Mouse (Mus musculus) midbrain, embryonic 15.5 days (tissue): Measurements from ENCODE around the gene Stmnd1. TPM values are rescaled to one million over a fixed set of nuclear protein-coding genes. Genes with fewer than 3 reads are reported as not detected.
"Not testable (repeated sequence)": the region's sequence is repeated elsewhere in the genome, so short reads cannot be mapped to it uniquely, and the experiment has no call there.

Experiments
- ATAC-seq: fragments of 200-750 bp; cut with Nextera tagmentation; replicated peaks from 2 replicates; pipeline ENCODE4 v1.8.0; 2017; ENCODE audit warnings: moderate TSS enrichment
- H3K27ac ChIP-seq: fragments of 300-500 bp; sonication (generic); 2 replicates; pipeline ENCODE4 v1.5.1; 2015; ENCODE audit warnings: mild to moderate bottlenecking, inconsistent platforms
- H3K27me3 ChIP-seq: fragments of 300-500 bp; sonication (generic); replicated peaks from 2 replicates; pipeline ENCODE4 v1.6.1; 2015; ENCODE audit warnings: inconsistent platforms
- H3K36me3 ChIP-seq: fragments of 300-500 bp; sonication (generic); replicated peaks from 2 replicates; pipeline ENCODE4 v1.6.1; 2015; ENCODE audit warnings: inconsistent platforms
- H3K4me1 ChIP-seq: fragments of 300-500 bp; sonication (generic); 2 replicates; pipeline ENCODE4 v1.6.1; 2015; ENCODE audit warnings: inconsistent platforms
- H3K4me2 ChIP-seq: fragments of 300-500 bp; sonication (generic); 2 replicates; pipeline ENCODE4 v1.6.1; 2015; ENCODE audit warnings: inconsistent platforms, mild to moderate bottlenecking, moderate library complexity
- H3K4me3 ChIP-seq: fragments of 300-500 bp; sonication (generic); 2 replicates; pipeline ENCODE4 v1.5.1; 2015; ENCODE audit warnings: mild to moderate bottlenecking, inconsistent platforms
- H3K9ac ChIP-seq: fragments of 300-500 bp; sonication (generic); 2 replicates; pipeline ENCODE4 v1.6.1; 2015; ENCODE audit warnings: mild to moderate bottlenecking, inconsistent platforms
- H3K9me3 ChIP-seq: fragments of 300-500 bp; sonication (generic); 2 replicates; pipeline ENCODE4 v1.6.1; 2016; ENCODE audit warnings: inconsistent platforms
- WGBS: fragments of 180-500 bp; shearing (Covaris S2); methylation state at CpG from one replicate; pipeline ENCODE4 v1.1.7; 2015; ENCODE audit warnings: mixed read lengths; 5-methylcytosine and 5-hydroxymethylcytosine counted together
- polyA plus RNA-seq: library from polyadenylated mRNA; unstranded; fragments of >200 nt; fragmentation: Nextera tagmentation; extraction: Ambion mirVana; gene quantifications from 2 replicates; pipeline ENCODE4 v1.2.1, GENCODE M21; 2015

Stmnd1 gene
- polyA plus RNA-seq: not detected in 2 replicates

DNA sequence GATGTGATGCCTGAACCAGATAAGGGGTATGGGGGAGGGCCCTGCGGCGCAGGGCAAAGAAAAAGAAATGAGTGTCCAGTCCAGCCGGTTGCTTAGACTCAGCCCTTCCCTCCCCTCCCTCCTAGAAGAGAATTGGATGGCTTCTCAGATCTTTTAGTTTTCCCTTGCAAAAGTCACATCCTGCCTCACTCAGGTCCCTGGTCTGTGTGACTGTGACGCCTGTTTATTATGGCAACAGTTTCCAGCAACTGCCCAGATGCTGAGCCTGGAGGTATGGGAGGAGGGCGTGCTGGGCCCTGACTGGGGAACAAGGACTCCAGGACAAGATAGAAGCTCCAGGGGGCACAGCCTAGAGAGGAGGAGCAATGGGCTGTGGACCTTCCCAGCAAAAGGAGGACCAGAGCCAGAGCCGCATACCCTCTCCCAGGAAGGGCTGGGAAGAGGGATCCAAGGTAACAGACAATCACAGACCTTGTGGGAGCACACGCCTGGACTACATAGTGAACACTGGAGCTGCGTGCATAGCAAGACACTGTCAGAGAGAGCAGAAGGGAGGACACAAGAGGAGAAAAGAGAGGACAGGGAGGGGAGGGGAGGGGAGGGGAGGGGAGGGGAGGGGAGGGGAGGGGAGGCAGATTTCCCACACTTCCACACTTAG, at the start of gene Stmnd1:
TSS of gene Stmnd1 (plus strand) at position 269 of the 658 bp plus-strand sequence.
- Histone ChIP-seq H3K27me3 (no peaks in the 10 kb centered on the region), H3K27ac (no peak within 1 kb of the TSS), H3K9ac (no peak within 1 kb of the TSS), H3K4me2 (peak within 1 kb of the TSS; percentile 40), H3K4me3 (no peak within 1 kb of the TSS; the same call in 1 of the 2 replicates), H3K4me1 (peaks cover 17% of the 10 kb centered on the region), H3K9me3 (no peaks in the 10 kb centered on the region), H3K36me3 (no peaks in the 10 kb centered on the region)
- WGBS: 16% methylated on average over 7 of the region's 8 CpGs
- no peak for ATAC-seq

DNA sequence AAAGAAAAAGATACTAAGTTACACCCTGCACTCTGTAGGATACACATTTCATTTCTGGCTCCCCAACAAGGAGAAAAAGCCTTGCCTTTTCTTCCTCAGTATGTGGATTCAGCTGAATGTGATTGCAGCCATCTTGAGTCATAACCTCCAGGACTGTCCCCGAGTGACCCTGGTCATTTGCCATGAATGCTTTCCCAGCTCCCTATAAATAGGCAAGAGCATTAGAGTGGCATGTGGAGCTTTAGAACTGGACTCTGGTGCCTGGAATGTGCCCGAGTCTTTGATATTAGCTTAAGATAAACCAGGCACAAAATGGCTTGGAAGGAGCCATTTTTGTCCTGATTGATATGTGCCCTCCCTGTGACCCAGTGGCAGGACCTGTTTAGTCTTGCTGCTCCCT, 46.6 kb upstream of the Stmnd1 start:
- H3K4me2 ChIP-seq: no peak overlapping the region
- H3K9me3 ChIP-seq: no peaks in the 10 kb centered on the region
- 65% methylated on average over 2 of the region's 2 CpGs for WGBS
- H3K9ac ChIP-seq: no peak overlapping the region
- H3K4me3 ChIP-seq: no peak overlapping the region
- no peaks in the 10 kb centered on the region for H3K36me3 ChIP-seq
- H3K27me3 ChIP-seq: no peaks in the 10 kb centered on the region
- ATAC-seq: no peak
- no peak overlapping the region for H3K27ac ChIP-seq
- H3K4me1 ChIP-seq: 0 out of 2 replicates have a peak, but pooled peaks cover 3% of the 10 kb centered on the region

DNA sequence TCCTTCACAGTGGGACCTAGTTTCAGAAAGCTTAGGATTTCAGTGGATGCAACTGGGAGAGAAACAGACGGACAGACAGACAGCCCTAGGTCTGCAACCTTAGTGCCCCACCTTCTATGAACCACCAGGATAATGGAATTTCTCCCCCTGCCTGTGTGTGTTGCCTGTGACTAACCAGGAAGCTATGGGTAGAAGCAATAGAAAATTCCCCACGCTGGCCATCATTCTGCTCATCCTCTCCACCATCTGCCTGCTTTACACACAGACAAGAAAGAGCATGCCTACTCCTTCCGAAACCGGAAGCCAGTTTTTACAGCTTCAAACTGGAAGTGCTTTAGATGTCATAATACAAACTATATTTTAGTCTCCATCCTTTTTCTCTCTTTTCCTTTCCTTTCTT, 46.0 kb upstream of the Stmnd1 start:
- H3K9me3 ChIP-seq: no peaks in the 10 kb centered on the region
- no peaks in the 10 kb centered on the region for H3K4me1 ChIP-seq
- WGBS: 93% methylated on average over 4 of the region's 4 CpGs
- no peak overlapping the region for H3K27ac ChIP-seq
- H3K36me3 ChIP-seq: no peaks in the 10 kb centered on the region
- H3K4me2 ChIP-seq: no peak overlapping the region
- ATAC-seq: no peak
- no peak overlapping the region for H3K9ac ChIP-seq
- 0 out of 2 replicates have a peak, but pooled peaks cover under 1% of the 10 kb centered on the region for H3K27me3 ChIP-seq
- H3K4me3 ChIP-seq: no peak overlapping the region

DNA sequence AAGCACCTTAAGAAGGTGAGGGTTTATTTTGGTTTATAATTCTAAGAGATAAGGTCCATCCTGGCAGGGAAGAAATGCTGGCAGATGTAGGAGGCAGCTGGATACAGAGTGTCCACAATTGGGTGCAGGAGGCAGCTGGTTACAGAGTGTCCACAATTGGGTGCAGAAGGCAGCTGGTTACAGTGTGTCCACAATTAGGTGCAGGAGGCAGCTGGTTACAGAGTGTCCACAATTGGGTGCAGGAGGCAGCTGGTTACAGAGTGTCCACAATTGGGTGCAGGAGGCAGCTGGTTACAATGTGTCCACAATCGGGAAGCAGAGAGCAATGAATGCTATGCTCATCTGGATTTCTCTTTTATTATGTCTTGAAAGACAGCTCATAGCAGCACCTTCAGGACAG, 44.8 kb upstream of the Stmnd1 start:
- H3K4me2 ChIP-seq, H3K9me3 ChIP-seq, H3K27me3 ChIP-seq, H3K27ac ChIP-seq, H3K4me3 ChIP-seq, H3K4me1 ChIP-seq, H3K36me3 ChIP-seq, ATAC-seq, H3K9ac ChIP-seq: not testable (repeated sequence)
- 100% methylated on average over 1 of the region's 1 CpGs for WGBS

DNA sequence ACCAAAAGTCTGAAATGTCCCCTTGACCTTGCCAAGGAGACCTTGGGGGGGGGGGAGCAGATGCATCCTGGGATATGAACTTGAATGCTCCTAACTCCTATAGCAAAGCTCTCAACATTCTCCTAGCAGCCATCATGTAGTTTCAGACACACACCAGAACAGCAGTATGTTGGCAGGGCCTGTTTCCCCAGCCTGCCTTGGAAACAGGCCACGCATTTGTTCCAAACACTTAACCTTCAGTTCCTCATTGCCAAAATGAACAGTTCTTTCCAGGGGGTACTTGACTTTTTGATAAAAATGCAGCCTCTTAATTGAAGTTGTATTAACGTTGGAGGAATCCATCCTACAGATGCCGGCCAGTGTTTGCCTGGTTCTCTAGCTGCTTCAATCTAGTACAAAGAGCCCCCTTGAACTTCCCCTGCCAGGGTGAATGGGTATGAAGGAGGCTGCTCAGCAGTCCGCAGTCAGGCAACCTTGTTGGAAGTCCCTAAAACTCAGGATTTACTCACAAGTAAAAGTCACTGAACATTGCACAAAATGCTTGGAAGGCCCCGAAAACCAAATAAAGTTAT, 41.9 kb upstream of the Stmnd1 start:
- 71% methylated on average over 5 of the region's 5 CpGs for WGBS
- H3K27ac ChIP-seq: no peak overlapping the region
- no peak overlapping the region for H3K4me3 ChIP-seq
- 0 out of 2 replicates have a peak, but pooled peaks cover 3% of the 10 kb centered on the region for H3K27me3 ChIP-seq
- H3K4me1 ChIP-seq: no peaks in the 10 kb centered on the region
- no peaks in the 10 kb centered on the region for H3K36me3 ChIP-seq
- no peak for ATAC-seq
- no peak overlapping the region for H3K9ac ChIP-seq
- H3K4me2 ChIP-seq: no peak overlapping the region
- H3K9me3 ChIP-seq: no peaks in the 10 kb centered on the region

DNA sequence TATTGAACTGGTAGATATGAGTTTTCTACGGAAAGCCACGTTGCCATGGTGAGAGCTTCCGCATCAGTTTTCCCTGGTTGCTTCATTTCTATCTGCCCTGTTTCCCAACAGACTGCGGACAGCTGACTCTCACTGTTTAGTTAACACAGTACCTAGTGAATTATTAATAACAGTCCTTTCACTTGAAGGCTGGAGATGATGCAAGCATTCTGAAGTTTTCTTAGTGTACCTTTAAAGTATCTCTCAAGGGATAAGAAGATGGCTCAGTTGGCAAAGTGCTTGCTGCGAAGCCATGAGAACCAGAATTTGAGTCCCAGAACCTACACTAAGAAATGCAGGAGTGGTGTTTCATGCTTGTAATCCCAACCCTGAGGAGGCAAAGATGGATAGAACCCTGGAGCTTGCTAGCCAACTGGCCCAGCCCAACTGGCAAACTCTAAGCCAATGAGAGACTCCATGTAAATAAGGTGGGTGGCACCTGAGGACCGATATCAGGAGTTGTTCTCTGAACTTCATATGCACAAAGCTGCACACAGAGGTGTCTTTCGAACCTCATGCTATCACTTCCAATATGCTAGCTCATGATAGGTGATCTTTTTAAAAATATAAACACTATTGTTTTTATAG, 35.7 kb upstream of the Stmnd1 start:
- no peak for ATAC-seq
- Histone ChIP-seq H3K27me3 (no peaks in the 10 kb centered on the region), H3K9me3 (no peaks in the 10 kb centered on the region), H3K4me3 (no peak overlapping the region), H3K9ac (no peak overlapping the region), H3K36me3 (no peaks in the 10 kb centered on the region), H3K4me1 (peaks cover 11% of the 10 kb centered on the region), H3K27ac (no peak overlapping the region), H3K4me2 (no peak overlapping the region)
- 61% methylated on average over 7 of the region's 7 CpGs for WGBS

DNA sequence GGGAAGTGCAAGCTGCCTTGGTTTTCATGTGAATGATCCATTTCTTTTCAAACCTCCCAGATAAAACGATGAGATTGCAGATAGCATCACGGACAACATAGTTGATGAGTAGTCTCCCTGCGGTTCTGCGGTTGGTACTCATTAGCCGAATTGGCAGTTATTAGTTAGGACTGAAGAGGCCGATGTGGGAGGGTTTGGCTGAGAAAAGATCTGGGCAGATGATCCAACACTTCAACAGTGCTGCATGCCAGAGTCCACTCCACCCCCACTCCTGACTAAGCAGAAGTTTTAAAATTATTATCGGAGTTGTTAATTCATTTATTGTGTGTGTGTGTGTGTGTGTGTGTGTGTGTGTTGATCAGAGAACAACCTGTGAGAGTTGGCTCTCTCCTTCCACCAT, 34.7 kb upstream of the Stmnd1 start:
- no peak for ATAC-seq
- Histone ChIP-seq H3K36me3 (no peaks in the 10 kb centered on the region), H3K9me3 (no peaks in the 10 kb centered on the region), H3K9ac (no peak overlapping the region), H3K27me3 (no peaks in the 10 kb centered on the region), H3K27ac (no peak overlapping the region), H3K4me3 (no peak overlapping the region), H3K4me1 (peaks cover 11% of the 10 kb centered on the region), H3K4me2 (no peak overlapping the region)
- 91% methylated on average over 7 of the region's 7 CpGs for WGBS

DNA sequence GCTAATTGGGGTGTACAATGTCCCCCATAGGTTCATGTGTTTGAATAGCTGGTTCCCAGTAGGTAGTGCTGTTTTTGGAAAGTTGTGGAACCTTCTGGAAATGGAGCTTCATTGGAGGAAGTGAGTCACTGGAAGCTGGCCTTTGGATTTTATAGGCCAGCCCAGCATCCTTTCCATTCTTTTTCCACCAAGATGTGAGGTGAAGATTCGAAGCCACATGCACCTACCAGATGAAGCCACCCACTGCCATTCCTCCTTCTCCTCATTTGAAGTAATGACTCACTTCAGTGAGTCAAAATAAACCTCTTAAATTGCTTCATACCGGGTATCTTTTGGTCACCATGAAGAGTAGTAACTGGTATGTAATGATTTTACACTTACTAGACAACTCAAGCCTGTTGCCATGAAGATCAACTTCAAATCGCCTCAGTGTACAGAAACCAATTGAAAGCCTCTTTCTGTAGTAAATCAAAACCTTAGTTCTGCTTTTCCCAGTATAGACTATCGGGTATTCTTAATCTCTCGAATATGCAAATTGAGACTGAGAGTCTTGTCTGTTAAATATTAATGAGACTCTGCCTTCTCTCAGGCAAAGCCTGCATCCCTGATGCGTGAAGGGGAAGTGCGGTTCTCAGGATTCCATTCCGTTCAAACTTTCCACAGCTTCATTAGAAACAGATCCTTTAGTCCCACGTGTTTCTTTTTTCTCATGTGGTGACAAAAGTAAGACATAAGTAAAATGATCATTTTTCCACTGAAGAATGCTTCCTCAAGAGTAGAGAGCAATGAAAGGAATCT, 31.9 kb upstream of the Stmnd1 start:
- ATAC-seq: 0 out of 2 replicates have a peak, but pooled peaks have one; percentile 69
- H3K9me3 ChIP-seq: no peaks in the 10 kb centered on the region
- H3K4me2 ChIP-seq: no peak overlapping the region
- H3K27ac ChIP-seq: no peak overlapping the region; the same call in 1 of the 2 replicates
- no peaks in the 10 kb centered on the region for H3K36me3 ChIP-seq
- 37% methylated on average over 9 of the region's 9 CpGs for WGBS
- H3K4me3 ChIP-seq: no peak overlapping the region
- no peaks in the 10 kb centered on the region for H3K27me3 ChIP-seq
- H3K9ac ChIP-seq: no peak overlapping the region
- H3K4me1 ChIP-seq: peaks cover 11% of the 10 kb centered on the region

DNA sequence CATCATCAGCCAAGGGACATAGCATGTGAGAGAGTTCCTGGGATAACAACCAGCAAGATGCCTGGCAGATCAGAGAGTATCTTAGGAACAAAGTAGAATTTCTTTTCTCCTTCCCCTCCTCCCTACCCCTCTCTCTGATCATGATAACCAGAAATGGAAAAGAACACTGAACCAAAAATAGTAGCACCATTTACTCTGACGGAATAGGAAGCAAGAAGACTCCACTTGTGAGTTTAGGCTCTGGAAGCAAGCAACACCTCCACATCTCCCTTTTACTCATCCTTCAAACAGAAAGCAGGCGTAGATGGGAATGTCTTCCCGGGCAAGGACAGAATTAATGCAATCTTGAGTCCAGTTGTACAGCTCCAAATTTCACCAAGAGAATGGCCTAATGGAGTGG, 19.8 kb upstream of the Stmnd1 start:
- Histone ChIP-seq H3K4me3 (no peak overlapping the region), H3K27ac (no peak overlapping the region), H3K9ac (no peak overlapping the region), H3K4me2 (no peak overlapping the region), H3K36me3 (no peaks in the 10 kb centered on the region), H3K27me3 (no peaks in the 10 kb centered on the region), H3K9me3 (no peaks in the 10 kb centered on the region), H3K4me1 (no peaks in the 10 kb centered on the region)
- ATAC-seq: no peak
- 87% methylated on average over 3 of the region's 3 CpGs for WGBS

DNA sequence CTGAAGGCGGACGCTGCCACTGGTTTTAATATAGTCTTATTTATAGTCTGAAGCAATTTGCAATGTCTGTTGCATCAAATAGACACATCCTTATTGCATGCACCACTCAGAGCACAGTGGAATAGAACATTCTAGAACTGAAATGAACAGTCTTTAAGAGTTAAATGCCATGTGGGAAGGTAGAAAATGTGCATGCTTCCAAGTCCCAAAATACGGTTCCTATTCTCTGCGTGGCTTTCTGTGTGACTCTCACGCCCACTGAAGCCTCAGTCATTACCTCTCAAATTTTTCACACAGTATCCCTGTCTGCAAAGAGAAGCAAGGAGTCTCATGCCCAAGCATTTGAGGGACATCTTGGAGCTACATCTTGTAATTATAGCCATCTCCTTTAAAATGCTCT, 19.4 kb upstream of the Stmnd1 start:
- H3K4me3 ChIP-seq: no peak overlapping the region
- no peaks in the 10 kb centered on the region for H3K4me1 ChIP-seq
- H3K27ac ChIP-seq: no peak overlapping the region
- no peak overlapping the region for H3K9ac ChIP-seq
- 95% methylated on average over 5 of the region's 5 CpGs for WGBS
- no peaks in the 10 kb centered on the region for H3K9me3 ChIP-seq
- H3K36me3 ChIP-seq: no peaks in the 10 kb centered on the region
- no peaks in the 10 kb centered on the region for H3K27me3 ChIP-seq
- ATAC-seq: no peak
- H3K4me2 ChIP-seq: no peak overlapping the region

DNA sequence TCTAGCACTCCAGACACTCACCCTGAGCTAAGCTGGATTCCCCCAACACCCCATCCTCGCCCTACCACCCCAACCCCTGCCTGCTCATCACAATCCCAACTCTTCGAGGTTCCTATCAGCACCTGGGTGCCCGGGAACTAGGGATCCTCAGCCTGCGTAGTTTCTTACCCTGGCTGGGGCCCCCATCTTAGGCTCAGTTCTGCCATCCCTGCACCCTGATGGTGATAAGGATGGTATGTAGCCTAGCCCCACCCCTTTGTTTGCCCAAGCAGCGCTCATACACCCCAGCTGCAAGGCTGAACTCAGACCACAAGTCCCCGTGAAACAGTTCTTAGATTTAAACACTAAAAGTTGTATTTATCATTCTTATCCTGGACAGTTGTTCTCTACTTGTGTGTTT, 17.9 kb upstream of the Stmnd1 start:
- Histone ChIP-seq H3K27me3 (no peaks in the 10 kb centered on the region), H3K9me3 (no peaks in the 10 kb centered on the region), H3K4me3 (no peak overlapping the region), H3K4me2 (no peak overlapping the region), H3K9ac (no peak overlapping the region), H3K4me1 (no peaks in the 10 kb centered on the region), H3K27ac (no peak overlapping the region), H3K36me3 (no peaks in the 10 kb centered on the region)
- ATAC-seq: no peak
- 88% methylated on average over 6 of the region's 6 CpGs for WGBS

DNA sequence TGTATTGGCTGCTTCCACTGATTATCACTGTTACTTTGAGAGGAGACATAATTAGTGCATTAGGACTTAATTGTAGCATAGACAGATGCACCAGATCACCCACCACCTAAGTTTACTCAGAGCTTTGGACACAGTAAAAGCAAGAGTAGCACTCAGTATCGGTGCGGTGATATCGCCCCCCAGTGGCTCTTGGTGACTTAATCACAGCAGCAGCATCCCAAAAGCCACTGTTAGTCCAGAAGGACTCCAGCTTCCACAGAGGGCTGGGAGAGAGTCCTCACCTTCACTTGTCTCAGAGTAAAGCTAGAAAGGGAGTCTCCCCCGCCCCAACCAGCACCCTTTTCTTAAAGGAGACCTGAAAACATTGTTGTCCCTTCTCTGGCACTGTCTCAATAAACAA, 15.7 kb upstream of the Stmnd1 start:
- Histone ChIP-seq H3K36me3 (no peaks in the 10 kb centered on the region), H3K4me1 (no peaks in the 10 kb centered on the region), H3K9me3 (no peaks in the 10 kb centered on the region), H3K4me2 (no peak overlapping the region), H3K27ac (no peak overlapping the region), H3K9ac (no peak overlapping the region), H3K4me3 (no peak overlapping the region), H3K27me3 (no peaks in the 10 kb centered on the region)
- peak; percentile 50; the same call in 1 of the 2 replicates for ATAC-seq
- WGBS: 4% methylated on average over 4 of the region's 4 CpGs
